Mouse (Mus musculus) 416B (cell line): ENCODE data around the gene Pcare.

Experiments used
- DNase-seq: peaks from one replicate; pipeline ENCODE4 v3.0.0; 2011; ENCODE audit warnings: low read depth

Pcare gene

DNA sequence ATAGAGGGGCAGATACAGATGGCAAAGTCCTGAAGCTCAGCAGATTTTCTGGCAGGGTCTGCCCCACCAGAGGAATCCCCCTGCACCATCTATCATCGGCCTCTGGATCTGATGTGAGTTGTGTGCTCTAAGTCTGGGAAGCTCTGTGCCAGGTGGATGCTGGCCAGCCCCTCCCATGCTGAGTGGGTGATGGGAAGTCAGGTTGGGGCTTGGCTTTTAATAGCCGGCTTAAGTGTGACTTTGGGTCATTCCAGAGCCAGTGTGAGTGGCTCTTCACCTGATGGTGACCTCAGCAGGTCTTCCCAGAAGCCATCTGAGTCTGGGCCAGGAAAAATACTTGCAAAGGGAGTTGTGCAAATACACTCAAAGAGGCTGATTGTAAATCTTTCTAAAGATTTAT is 22.0 kb downstream of the Pcare start:
- DNase-seq: no peak

DNA sequence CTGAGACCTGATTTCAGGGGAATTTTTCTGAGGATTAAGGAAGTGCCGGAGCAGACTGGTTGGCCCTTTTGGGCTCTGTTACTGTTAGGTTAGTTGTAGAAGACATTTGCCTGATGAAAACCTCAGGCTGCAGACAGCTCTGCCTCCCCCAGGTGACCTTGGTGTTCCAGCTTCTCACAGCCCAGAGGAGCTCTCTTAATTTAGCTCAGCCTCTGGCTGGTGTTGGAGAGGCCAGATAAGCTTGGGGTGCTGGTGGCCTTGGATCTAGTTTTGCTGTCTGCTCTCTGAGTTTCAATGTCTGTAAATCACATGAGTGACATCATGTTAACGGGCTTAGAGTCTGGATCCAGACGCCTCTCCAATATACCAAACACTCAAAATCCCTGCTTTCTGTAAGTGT is 31.7 kb downstream of the Pcare start:
- no peak for DNase-seq

DNA sequence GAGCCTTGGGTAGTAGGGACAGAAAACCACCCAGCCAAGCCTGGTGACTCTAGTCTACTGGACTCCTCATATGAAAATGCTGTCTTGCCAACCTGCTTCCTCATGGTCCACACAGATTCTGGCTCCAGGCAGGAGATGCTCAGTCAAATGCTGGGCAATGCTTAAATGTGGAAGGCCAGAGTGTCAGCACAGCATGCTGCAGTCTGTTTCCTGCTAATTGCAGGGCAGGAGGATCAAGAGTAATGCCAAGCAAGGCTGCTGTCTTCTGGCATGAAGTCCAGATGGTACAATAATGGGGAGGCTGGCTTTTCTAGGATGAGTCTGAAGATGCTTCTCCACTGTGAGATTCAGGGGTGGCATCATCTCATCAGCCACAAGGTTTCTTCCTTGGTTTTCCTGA is 32.3 kb downstream of the Pcare start:
- no peak for DNase-seq

DNA sequence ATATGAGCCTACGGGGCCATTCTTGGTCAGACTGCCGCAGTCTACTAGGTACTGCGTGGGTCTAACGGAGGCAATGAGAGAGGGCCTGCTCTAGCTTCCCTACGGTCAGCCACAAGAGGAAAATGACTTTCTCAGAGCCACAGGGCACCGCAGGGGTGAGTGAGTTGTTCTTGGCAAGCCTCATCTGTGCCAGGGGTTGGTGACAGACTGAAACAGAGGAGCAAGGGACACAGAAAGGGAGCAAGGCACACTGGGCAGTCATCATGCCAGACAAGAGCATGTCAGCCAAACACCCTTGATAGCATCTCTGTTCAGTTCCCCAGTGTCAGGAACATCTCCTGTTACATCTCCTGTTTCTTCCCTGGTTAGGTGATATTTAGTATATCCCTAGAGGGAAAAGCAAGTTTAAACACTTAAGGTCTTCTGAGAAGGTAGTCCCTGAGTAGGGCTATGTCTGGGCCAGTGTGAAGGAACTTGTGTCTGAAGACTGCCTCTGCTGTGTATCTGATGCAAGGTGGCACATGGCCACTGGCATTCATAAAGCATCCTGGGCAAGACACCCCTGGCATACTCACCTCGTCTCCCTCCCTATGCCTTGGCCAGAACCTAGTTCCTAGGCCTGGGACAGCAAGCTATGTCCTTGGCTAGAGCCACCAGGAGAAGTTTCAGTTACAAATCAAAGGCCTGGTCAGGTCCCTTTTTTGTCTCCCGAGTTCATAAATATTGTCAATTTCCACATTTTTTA is 34.6 kb downstream of the Pcare start:
- no peak for DNase-seq

DNA sequence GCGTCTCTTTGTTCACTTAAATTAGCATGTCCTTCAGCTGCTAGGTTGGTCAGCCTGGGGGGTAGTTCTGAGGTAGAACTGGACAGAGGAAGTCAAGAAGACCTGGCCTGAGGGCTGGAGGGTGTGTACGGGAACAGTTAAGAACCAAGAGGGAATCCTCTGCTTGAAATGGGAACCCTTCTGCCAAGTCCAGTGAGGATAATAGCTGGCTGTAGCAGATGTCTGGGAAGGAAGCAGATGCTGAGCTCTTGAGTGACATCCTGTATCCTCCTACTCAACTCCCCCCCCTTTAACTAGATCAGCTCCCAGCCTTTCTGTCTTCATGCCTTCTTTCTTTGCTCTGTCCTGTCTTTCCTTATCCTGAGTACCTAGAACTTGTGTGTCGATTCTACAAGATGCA is 37.7 kb downstream of the Pcare start:
- DNase-seq: no peak

DNA sequence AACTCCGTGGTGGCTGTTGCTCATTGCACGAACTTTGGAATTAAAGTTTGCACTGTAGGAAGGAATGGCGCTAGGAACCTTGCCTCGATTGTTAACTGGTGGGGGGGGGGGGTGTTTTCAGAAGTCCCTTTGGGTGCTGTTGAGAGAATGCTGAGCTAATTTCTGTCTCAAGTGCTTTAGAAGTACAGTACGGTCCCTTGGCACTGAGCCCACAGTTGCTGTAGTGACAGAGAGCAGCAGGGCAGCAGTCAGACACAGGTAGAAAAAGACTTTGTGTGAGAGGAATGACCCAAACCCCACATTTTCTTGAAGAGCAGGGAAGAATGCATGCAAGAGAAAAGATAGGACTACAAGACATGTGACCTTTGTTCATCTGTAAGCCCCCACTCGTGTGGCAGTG is 40.4 kb downstream of the Pcare start:
- no peak for DNase-seq

DNA sequence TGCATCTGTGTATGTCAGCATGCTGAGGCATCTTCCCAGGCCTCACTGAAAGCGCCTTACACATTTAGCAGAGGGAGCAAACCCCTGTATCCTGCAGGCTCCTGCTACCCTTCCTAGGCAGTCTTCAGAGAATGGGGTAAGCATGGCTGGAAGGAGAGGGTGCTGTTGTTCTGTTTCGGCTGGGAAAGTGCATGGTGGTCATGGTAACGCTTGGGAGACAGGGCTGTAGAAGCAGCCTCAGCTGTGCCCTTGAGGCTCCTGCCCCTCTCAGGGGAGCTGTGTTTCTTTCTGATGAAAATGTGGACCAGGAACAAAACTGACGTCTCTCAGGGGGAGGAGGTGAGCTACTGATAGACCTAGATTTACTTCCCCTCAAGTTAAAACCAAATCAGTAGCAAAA is 45.0 kb downstream of the Pcare start:
- no peak for DNase-seq

DNA sequence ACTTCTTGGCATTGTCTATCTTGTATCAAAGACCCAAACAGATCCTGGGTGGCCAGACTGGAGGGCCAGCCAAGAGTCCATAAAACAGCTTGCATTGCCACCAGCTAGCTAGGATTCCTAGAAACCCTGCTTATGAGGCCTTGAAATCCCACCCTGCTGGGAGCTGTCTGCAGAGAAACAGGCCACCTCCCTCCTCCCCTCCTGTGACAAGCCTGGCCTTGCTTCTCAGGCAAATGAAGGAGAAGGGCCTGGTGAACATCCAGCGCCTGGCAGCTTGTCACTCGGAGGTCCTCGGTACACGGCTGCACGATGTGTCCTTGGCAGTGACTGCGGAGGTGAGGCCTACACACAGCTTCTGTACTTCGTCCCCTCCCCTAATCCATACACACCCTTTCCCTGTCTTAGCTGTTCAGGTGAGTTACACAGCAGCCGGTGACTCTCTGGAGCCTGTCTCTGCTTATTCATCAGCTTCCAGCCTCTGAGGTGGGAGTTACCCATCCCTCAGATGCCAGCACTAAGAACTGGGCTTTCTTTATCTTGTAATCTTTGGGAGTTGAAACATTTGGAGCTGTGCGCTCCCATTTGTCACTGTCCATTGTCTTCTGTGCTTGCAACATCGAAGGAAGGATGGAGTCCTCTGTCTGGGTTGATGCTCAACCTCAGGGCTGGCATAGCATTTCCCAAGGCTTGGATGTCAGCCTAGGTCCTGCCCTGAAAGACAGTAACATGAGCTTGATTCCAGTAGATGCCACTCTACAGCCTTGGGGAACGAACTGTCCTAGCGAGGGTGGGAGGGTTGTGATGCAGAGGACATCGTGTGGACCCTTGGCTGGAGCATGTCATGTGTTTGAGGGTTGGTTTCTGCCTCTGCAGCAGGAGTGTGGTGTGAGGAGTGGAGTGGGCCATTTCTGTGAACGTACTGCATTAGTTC is 46.9 kb downstream of the Pcare start:
- DNase-seq: no peak

DNA sequence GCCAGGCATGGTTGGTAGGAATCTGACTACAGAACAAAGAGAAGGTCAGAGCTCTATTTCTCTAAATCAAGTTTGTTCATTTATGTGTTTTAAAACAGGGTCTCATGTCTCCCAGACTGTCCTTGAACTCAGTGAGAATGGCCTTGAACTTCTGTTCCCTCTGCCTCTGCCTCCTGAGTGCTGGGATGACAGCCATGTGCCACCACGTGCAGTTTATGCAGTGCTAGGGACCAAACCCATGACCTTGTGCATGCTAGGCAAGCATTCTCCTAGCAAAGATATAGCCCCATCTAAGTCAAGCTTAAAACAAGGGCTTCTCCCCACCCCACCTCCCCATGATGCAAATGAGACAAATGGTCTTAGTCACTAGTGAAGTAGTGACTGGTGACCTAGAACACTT is 47.6 kb downstream of the Pcare start:
- DNase-seq: no peak

DNA sequence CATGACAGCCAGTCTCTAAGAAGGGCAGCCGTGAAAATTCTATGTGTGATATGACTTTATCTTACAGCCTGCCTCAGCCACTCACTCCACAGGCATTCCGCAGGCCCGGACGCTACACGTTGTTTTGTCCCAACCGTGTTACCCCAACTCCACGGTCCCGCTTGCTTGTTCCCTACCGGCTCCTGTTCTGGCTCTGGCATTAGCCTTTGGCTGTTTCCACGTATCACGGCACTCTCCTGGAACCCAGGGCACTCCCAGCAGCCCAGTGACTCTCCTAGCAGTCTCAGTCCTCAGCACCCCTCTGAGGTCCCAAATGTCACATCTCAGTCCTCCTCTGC is 54.1 kb downstream of the Pcare start:
- no peak for DNase-seq

DNA sequence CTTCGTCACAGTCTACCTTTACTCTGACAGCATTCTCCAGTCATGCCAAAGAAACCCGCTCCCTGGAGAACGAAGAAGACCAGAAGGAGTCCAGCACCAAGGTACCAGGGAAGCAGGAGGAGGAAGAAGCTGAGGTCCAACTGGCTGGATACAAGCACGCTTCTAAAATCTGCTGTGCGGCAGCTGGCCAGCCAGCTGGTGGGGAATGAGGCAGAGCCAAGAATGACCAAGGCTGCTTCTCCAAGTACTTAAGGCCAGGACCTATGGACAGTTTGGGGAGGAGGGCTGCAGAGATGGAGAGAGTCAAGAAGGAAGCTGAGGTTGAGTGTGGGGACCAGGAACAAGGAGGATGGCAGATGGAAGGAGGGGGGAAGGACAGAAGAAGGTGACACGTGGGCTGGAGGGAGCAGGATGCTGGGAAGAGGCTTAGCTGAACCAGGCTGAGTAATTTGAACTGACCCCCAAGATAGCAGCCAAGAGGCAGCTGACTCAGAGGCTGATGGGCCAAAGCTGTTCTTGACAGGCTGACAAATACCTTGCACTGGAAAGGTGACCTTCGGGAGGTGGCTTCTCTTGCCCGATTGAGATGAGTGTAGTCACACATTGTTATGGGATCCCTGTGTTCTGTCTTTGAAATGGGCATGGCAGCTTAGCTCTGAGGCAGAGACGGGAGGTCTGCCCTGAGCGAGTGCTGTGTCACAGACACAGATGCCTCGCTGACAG is 54.6 kb downstream of the Pcare start:
- DNase-seq: no peak

DNA sequence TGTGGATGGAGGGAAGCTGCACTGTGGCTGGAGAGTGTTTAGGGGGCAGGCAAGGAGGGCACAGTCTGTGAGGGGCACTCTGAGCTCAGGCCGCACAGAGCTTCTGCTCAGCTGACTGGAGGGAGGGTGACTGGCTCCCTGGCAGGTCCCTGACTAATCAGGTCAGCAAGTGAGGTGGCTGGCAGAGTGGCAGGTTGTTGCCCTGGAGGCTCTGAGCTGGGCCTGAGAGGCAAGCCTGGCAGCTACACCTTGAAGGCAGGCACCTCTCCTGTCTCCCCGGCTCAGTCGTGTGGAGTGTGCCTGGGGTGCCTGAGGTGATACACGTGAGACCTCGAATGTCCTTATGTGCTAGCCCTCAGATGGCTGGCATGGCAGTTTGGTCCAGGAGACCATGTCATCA is 56.3 kb downstream of the Pcare start:
- DNase-seq: no peak

DNA sequence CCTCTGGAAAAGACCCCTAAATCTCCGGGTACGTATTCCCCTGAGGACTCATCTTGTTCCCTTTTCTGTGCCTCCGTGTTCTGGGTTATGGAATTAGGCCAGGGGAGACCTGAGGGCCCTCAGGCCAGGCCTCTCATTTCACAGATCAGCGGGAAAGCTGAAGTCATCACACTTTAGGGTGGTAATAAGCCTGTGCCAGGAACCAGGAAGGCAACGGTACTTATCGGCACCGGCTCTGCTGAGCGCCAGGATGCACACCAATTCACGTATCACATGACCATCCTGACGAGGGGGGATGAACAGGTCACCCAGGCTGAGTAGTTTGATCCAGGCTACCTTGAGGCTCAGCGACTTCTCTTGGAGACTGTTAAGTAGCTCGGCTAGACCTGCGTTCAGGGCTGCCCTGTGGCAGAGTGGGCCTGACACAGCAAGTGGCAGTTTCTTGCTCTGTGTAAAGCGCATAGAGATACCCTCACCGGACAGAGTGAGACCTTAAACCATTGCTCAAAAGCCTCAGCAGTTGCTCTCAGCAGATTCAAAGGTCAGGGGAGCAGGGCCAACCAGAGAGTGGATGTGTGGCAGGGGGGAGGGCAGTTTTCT is 56.9 kb downstream of the Pcare start:
- no peak for DNase-seq

DNA sequence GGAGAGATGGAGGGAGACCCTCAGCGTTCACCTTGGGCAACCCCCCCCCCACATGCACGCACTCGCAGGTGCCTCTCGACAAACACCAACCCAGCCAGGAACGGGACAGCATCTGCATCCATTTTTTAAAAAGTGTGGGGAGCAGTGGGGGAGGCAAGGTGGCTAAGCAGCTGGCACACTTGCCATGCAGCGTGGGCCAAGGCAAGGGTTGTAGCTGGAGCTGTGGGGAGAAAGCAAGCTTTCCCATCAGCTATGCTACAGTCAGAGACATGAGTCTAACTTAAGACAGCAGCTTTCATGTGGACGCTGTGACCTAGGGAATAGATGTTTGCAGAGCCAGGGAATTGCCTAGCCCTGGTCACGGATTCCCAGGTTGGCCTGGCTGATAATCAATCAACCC is 57.5 kb downstream of the Pcare start:
- no peak for DNase-seq

DNA sequence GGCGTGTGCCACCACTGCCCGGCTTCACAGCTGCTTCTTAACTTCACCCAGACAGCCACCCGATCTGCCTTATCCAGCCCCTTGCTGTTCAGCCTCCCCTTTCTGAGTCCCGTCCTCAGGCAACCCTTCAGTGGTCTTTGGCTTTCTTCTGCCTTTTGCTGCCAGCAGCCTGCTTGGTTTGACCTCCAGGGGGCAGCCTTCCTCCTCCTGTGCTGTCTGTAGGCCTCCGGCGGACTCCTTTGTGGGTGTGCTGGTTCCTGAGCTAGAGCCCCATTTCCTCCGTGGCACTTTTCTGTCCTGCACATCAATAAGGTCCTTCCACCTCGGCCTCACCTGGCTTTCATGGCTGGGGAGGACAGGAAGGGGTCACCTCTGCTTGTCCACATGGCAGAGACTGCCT is 58.9 kb downstream of the Pcare start:
- DNase-seq: peak; percentile 43
